Mouse (Mus musculus) T-helper 17 cell (primary cell): ENCODE measurements around the gene Rbm31y.
"Not testable (repeated sequence)": the region's sequence is repeated elsewhere in the genome, so short reads cannot be mapped to it uniquely, and the experiment has no call there.

Source experiments
- in situ Hi-C, 2 experiments: fragments of 300-600 bp; cut with MboI, MseI; formaldehyde crosslinking; loops; 1 replicate in 1 of 2; 2 replicates in 1 of 2; pipeline ENCODE4 v1.15.1; 2025; ENCODE audit warnings: high pct_unique_total_duplicates in 2 of 2

Gene Rbm31y

GRCm38 (mm10) chrY:17400461-17400860, at the start of gene Rbm31y:
Rbm31y (plus strand) TSS chrY:17400761.
- in situ Hi-C loops, result not testable (repeated sequence)
